Mouse (Mus musculus) heart, postnatal 0 days (tissue): ENCODE results near the gene Lmo1.

Experiments
- CTCF ChIP-seq: IDR thresholded peaks from 2 replicates; pipeline ENCODE4 v1.5.1; 2016; ENCODE audit warnings: antibody characterized with exemption, control low read depth, low read depth
- EP300 ChIP-seq: IDR thresholded peaks from 2 replicates; pipeline ENCODE4 v1.6.1; 2016; ENCODE audit warnings: antibody characterized with exemption, low read depth

- no peak for TF ChIP-seq CTCF
- no peak for TF ChIP-seq EP300
These were observed 73.8 kb downstream of the Lmo1 start for GRCm38 (mm10) chr7:109101167-109101566.
